Mouse (Mus musculus) brain, embryonic 14.5 days (tissue): ENCODE results near the gene Arhgap10. TPM values are rescaled to one million over a fixed set of nuclear protein-coding genes. Genes with fewer than 3 reads are reported as not detected.
A peak's percentile ranks its signal among the peaks of the same experiment; 100 is the strongest.

Experiments used
- DNase-seq: peaks from one replicate; pipeline ENCODE4 v3.0.0-alpha.2; 2011; ENCODE audit warnings: low read depth
- CTCF ChIP-seq: fragments of 200-500 bp; IDR thresholded peaks from 2 replicates; pipeline ENCODE4 v1.5.1; 2012; ENCODE audit warnings: inconsistent platforms, mild to moderate bottlenecking, moderate library complexity, borderline replicate concordance; ENCODE audit not compliant: insufficient read depth, insufficient read length; ENCODE audit errors: extremely low read depth
- POLR2A ChIP-seq: fragments of 200-500 bp; IDR thresholded peaks from 2 replicates; pipeline ENCODE4 v1.6.1; 2012; ENCODE audit warnings: mild to moderate bottlenecking, inconsistent platforms, borderline replicate concordance; ENCODE audit not compliant: poor library complexity, insufficient read depth, insufficient read length, severe bottlenecking; ENCODE audit errors: extremely low read depth
- polyA plus RNA-seq: library from polyadenylated mRNA; depleted of rRNA; stranded (reverse); fragments of >200 nt; gene quantifications from 2 replicates; pipeline ENCODE4 v1.2.3, GENCODE M21; 2012

Gene Arhgap10
- polyA plus RNA-seq, 1 experiment, result 5.0 TPM

DNA sequence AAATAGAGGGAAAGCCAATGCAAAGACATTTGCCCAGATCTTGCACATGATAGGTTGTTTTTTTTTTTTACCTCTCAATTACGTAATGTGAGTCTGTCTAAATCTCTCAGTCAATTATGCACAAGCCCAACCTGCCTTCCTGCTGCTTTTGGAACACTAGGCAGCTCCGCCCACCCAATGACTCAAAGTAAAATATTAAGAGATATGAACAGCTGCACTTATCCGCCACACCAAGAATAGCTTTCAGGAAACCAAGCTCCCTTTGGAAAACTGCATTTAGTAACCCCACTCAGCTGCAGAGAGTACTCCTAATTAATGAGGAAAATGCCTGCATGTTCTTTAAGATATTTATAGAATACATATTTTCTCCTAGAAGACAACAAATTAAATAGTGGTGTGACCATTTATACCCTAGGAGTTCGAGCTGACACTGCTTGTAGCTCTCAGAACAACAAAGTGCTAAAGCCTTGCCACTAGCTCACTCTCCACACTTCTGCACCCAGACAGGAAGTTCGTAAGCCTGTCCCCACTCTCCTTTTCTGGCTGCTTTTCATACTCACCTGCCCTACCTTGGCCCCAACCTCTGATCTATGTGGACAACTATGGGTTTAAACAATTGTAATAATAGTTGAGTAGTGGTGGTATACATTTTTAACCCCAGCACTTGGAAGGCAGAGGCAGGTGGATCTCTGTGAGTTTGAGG is 25.2 kb downstream of the Arhgap10 start:
- TF ChIP-seq POLR2A (no peak), CTCF (no peak)
- DNase-seq, result no peak

DNA sequence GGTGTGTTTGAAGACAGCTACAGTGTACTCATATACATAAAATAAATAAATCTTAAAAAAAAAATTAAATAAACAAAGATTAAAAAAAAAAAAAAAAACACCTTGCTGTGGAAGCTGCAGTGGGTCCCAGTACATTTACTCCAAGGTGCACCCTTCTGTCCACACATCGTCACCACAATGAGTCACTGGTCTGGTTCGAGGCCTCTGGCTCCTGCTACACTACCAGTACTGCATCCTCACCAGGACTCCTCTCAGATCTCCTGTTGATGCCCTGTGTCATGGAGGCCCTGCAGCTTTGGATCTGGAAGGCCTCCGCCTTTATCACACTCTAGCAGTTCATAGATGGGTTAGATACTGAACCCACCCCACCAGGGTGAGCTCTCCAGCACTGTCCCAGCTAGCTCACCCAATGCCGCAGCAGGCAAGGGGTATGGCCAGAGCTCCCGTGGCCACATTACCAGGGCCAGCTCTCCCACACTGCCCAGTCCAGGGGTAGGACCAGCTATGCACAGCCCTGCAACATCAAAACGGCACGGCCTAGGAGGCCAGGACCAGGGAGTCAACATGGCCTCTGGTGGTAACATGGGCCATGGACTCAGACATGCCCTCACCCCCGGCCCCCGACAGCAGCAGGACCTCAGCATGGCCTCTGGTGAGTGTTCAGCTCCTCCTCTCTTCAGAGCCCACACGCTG is 26.4 kb downstream of the Arhgap10 start:
- no peak for DNase-seq
- no peak for TF ChIP-seq POLR2A
- no peak for TF ChIP-seq CTCF

DNA sequence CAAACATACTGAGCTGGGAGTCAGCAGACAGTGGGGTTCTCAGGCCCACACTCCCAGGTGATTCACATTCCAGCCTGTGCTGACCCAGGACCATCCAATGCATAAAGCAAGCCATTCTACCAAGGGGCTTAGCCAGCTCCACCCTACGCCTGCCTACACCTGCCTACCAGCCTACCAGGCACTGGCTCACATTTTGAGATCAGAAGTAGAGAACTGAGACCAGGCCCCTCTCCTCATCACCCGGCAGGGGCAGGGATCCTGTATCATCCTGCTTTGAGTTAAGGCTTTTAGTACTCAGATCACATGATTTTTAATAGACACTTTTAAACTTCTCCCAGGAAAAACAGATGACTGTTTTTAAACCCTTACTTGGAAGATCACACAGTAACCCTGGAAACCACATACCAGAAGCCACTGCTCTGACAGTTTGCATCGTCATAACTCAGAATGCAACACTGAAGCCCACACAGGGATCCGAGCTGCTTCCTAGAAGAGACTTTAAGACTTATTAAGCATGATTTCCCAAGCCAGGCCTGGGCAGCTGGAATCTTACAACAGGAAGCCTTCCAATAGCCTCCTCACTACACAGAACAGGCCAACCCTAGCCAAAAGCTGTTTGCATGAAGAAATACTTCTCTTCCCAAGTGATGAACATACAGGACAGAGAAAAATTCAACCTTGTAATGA is 27.5 kb downstream of the Arhgap10 start:
- TF ChIP-seq CTCF, result no peak
- TF ChIP-seq POLR2A, result no peak
- peak; percentile 23 for DNase-seq

DNA sequence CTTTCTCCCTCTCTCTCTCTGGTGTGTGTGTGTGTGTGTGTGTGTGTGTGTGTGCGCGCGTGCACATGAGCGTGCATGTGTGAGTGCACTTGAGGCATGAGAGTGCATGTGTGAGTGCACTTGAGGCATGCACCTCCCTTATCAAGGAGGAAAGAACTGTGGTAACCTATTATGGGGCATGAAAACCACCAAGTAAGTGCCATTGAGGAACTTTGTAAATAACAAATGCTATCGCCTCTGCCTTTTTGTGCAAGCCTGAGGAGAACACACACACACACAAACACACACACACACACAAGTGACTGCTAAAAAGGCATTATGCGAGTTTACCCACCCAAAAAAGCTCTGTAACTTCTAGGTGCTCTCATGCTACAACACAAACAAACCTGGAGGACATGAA is 28.5 kb downstream of the Arhgap10 start:
- DNase-seq, result no peak
- no peak for TF ChIP-seq CTCF

DNA sequence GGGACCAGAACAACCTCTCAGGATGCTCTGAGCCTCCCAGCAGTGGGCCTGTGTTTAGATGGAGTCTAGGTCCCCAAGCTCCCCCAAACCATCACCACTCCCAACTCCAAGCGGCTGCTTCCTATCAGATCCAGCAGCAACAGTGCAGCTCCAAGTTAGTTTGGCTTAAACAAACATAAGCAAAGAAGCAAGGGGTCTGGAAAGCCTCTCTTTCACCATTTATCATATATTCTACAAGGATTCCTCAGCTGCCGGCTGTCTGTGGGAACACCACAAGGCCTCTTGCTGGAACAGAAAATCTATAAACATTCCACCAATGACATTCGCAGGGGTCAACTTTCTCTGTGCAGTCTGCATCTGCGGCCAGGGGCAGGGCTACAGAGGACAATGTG is 29.5 kb downstream of the Arhgap10 start:
- TF ChIP-seq CTCF, result no peak
- TF ChIP-seq POLR2A, result no peak
- no peak for DNase-seq

DNA sequence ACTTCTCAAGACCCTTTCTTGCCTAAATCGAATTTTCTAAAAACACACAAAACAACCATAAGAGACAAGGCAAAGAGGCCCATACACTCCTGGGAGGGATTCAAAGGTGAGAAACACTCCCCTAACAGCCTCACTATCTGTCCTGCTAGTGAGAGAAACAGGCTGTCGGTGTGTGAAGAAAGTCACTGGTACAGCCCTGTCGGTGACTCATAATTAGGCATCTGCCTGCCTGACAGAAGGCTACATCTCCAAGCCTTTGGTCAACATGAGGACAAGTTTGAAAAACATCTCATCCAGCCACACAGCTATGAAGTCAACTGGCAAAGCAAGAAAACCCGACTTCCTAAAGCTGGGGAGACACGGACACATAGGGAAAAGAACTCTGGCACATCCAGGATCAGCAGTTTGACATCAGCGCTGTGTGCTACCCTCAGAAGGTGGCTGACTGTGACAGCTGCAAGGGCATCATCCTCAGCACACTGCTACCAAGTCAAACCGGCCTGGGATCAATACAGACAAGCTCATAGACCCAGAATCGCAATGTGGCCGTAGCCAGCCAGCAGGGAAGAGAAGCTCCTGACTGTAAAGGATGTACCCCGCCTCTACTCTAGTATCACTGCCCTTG is 30.1 kb downstream of the Arhgap10 start:
- no peak for TF ChIP-seq CTCF
- no peak for DNase-seq

DNA sequence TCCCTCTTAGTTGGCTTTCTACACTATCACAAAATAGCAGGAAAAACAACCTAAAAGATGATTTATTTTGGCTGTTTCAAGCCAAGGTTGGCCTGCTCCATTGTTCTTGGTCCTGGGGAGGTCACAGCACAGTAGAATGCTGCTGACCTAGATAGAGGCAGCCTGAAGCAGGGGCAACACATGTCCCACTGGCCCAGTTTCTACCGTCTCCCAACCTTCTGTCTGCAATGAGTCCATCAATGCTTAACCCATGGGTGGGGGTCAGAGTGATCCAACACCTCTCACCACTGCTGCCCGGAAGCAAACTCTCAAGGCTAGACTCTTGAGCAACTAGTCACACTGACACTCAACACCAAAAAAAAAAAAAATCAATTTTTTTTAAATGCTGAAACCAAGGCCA is 31.0 kb downstream of the Arhgap10 start:
- TF ChIP-seq CTCF (no peak), POLR2A (no peak)

DNA sequence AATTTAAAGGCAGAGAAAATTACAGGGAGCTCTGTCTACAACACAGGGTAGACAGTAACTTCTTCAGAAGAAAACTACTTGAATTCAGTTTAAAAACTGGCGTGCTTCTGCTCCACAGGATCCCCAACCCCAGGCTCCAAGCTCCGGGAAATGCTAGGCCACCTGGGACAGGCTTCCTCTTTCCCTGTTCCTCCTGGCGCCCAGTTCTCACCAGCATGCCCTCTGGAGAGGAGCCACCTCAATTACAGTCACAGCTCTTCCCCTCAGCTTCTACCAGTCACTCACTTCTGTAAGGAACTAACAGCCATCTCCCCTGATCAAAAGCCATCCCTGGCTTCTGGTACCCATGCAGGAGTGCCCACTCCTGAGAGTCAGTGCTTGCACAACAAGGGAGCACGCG is 32.9 kb downstream of the Arhgap10 start:
- no peak for TF ChIP-seq CTCF
- no peak for TF ChIP-seq POLR2A
- DNase-seq, result no peak

More for the DNA sequence above, 31.0 kb downstream of the Arhgap10 start:
- no peak for DNase-seq

DNA sequence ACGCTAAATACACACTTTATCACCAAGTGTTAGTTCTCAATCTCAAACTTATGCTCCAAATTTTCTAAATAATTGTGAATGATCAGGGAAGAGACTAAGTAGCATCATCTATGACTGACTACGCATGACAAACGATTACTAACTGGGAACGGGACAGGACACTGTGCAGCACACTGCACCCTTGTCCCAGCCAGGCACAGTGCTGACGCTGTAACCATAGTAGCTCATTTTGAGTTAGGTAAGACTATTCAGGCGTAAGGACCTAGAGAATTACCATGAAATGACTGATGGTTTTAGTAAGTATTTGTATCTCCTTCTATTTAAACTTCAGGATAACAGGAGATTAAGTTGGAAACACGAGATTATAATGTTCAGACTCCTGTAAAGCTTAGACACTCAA is 33.5 kb downstream of the Arhgap10 start:
- no peak for DNase-seq
- no peak for TF ChIP-seq POLR2A
- no peak for TF ChIP-seq CTCF

DNA sequence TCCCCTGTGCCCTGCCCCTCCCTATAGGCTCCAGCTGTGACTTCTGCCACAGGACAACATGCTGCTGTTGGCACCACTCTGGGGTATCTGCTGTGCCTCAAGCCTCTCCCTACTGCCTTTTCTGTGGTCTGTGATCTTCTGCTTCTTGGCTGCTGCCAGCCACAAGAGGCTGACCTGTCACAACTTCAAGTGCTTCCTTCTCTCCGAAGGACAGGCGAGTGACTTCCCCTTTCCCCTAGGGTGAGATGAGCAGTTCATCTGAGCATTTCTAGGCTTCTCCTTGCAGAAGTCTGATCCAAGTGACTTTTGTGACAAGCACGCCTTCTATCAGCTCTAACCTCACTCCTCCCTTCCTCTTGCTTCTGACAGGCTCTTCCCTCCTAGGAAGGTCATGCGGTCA is 34.1 kb downstream of the Arhgap10 start:
- no peak for DNase-seq
- no peak for TF ChIP-seq POLR2A

DNA sequence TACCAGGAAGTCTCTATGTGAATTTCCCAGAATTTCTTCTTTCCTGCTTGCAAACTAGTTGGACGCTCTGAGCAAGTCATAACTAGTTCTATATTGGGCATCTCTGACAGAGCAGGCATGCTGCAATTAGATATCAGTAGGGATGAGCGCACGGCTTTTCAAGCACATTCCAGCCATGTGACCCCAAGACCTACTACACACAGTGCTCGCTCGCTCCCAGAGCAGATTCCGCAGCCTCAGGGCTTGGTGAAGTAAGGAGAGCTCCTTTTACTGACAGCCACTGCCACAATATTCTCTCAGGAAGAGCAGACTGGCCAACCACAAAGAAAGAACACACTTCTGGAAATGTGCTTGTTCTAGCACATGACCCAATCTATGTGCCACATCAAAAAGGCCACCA is 36.0 kb downstream of the Arhgap10 start:
- TF ChIP-seq CTCF, result no peak
- no peak for TF ChIP-seq POLR2A
- no peak for DNase-seq
